Mouse (Mus musculus) E14TG2a.4 (cell line): ENCODE data around the gene Nedd4.

Experiments used
- CTCF ChIP-seq: conservative IDR thresholded peaks from 2 replicates; pipeline ENCODE4 v1.5.1; 2014; ENCODE audit warnings: low read length
- NANOG ChIP-seq: IDR thresholded peaks from 2 replicates; pipeline ENCODE4 v1.6.1; 2014; ENCODE audit warnings: borderline replicate concordance, low read length, mixed read lengths

- TF ChIP-seq CTCF (no peak), NANOG (no peak)
Observed at GRCm38 (mm10) chr9:72685231-72685630, 23.1 kb downstream of the Nedd4 start.
